Mouse (Mus musculus) lung, postnatal 0 days (tissue): ENCODE data around the gene Ifi211. TPM values are rescaled to one million over a fixed set of nuclear protein-coding genes. Genes with fewer than 3 reads are reported as not detected.
"Not testable (repeated sequence)": the region's sequence is repeated elsewhere in the genome, so short reads cannot be mapped to it uniquely, and the experiment has no call there.

Experiments
- ATAC-seq: fragments of 200-750 bp; cut with Nextera tagmentation; 2 replicates; pipeline ENCODE4 v1.8.0; 2017; ENCODE audit warnings: moderate library complexity
- DNase-seq: peaks from one replicate; pipeline ENCODE4 v3.0.0-alpha.2; 2016; ENCODE audit warnings: low spot score
- H3K27ac ChIP-seq: fragments of 300-500 bp; sonication (generic); 2 replicates; pipeline ENCODE4 v1.5.1; 2014; ENCODE audit warnings: antibody characterized with exemption, mild to moderate bottlenecking, low read length, mixed read lengths
- H3K27me3 ChIP-seq: fragments of 300-500 bp; sonication (generic); replicated peaks from 2 replicates; pipeline ENCODE4 v1.6.1; 2014; ENCODE audit warnings: low read length, mixed read lengths; ENCODE audit not compliant: insufficient read depth
- H3K36me3 ChIP-seq: fragments of 300-500 bp; sonication (generic); 2 replicates; pipeline ENCODE4 v1.6.1; 2014; ENCODE audit warnings: low read length, mixed read lengths; ENCODE audit not compliant: insufficient read depth
- H3K4me1 ChIP-seq: fragments of 300-500 bp; sonication (generic); 2 replicates; pipeline ENCODE4 v1.6.1; 2014; ENCODE audit warnings: antibody characterized with exemption, low read depth, low read length, mixed read lengths; ENCODE audit not compliant: insufficient read depth
- H3K4me2 ChIP-seq: fragments of 300-500 bp; sonication (generic); replicated peaks from 2 replicates; pipeline ENCODE4 v1.6.1; 2014; ENCODE audit warnings: low read depth, mild to moderate bottlenecking, low read length, moderate library complexity, mixed read lengths
- H3K4me3 ChIP-seq: fragments of 300-500 bp; sonication (generic); 2 replicates; pipeline ENCODE4 v1.5.1; 2014; ENCODE audit warnings: low read depth, low read length
- H3K9ac ChIP-seq: fragments of 300-500 bp; sonication (generic); replicated peaks from 2 replicates; pipeline ENCODE4 v1.6.1; 2014; ENCODE audit warnings: low read depth, mild to moderate bottlenecking
- H3K9me3 ChIP-seq: fragments of 300-500 bp; sonication (generic); 2 replicates; pipeline ENCODE4 v1.6.1; 2016; ENCODE audit warnings: low read length, mixed read lengths
- EP300 ChIP-seq: IDR thresholded peaks from 2 replicates; pipeline ENCODE4 v1.6.1; 2016; ENCODE audit warnings: antibody characterized with exemption, mild to moderate bottlenecking, control low read depth
- WGBS: fragments of 180-500 bp; shearing (Covaris S2); extraction: QIAGEN DNeasy Blood & Tissue Kit; methylation state at CpG from one replicate; pipeline ENCODE4 v1.1.7; 2014; 5-methylcytosine and 5-hydroxymethylcytosine counted together
- polyA plus RNA-seq: library from polyadenylated mRNA; unstranded; fragments of >200 nt; fragmentation: Nextera tagmentation; extraction: Ambion mirVana; gene quantifications from 2 replicates; pipeline ENCODE4 v1.2.1, GENCODE M21; 2015

Ifi211 gene
- polyA plus RNA-seq, 1 experiment from 2014 or later, result 1.4 TPM

DNA sequence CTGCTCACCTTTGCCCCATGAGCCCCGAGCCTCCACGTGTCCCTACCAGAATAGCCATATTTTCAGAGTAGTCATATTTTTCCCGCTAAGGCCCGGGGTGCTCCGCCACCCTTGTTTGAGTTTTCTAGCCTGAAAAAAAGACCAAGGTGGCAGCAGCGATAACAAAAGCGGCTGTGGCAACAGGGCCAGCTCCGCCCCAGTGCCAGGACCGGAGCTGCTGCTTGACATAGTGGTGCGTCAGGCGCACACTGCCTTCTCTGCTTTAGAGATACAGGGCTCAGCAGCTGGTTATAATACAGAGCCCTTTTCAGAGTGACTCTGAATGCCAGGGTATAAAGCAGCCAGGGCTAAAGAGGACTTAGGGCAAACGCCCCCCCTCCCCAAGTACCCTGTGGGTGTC is 46.3 kb downstream of the Ifi211 start:
- WGBS, result 74% methylated on average over 12 of the region's 12 CpGs

DNA sequence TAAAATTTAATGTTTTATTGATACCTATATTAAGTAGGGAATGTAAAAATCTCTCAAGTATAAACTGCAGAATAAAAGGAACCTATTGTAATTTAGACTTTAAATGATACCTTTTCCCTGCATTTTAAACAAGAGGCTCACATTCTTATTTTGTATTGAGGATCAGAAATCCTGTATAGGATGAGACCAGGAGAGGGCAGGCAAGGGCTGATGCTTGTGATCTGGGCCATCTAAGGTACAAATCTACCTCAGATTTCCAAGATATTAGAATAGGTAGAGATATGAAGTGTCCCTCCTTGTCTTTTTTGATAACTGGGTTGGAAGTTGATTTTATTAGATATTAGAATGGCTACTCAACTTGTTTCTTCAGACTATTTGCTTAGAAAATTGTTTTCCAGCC is 59.1 kb downstream of the Ifi211 start:
- H3K9ac ChIP-seq, DNase-seq, H3K4me3 ChIP-seq, H3K4me2 ChIP-seq, H3K27me3 ChIP-seq, H3K36me3 ChIP-seq, H3K4me1 ChIP-seq, H3K9me3 ChIP-seq, ATAC-seq, H3K27ac ChIP-seq: not testable (repeated sequence)

More for the DNA sequence above, 46.3 kb downstream of the Ifi211 start:
- Histone ChIP-seq H3K4me3 (no peak overlapping the region), H3K4me1 (no peaks in the 10 kb centered on the region), H3K9me3 (no peaks in the 10 kb centered on the region), H3K27me3 (no peaks in the 10 kb centered on the region), H3K36me3 (no peaks in the 10 kb centered on the region), H3K27ac (no peak overlapping the region), H3K9ac (no peak overlapping the region), H3K4me2 (no peak overlapping the region)
- ATAC-seq (no peak), DNase-seq (no peak)
- TF ChIP-seq EP300, result no peak

DNA sequence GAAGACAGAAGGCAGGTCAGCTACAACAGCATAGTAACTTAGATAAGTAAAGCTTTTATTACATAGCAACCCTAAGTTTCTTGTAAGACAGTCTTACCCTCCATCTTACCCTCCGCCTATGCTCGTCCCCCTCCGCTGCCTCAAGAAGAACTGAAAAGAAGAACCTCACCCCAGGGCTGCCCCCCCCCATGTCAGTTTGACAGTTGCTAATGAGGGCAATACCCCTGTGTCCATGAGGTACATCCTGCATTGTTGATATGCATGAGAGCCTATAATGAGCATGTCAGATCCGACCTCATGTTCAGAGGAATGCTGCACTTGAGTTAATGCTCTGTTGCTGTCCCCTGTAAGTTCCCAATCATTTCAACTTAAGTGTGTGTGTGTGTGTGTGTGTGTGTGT is 60.0 kb downstream of the Ifi211 start:
- ATAC-seq, H3K27me3 ChIP-seq, H3K4me2 ChIP-seq, H3K9ac ChIP-seq, DNase-seq, H3K36me3 ChIP-seq, H3K4me1 ChIP-seq, H3K27ac ChIP-seq, H3K9me3 ChIP-seq, H3K4me3 ChIP-seq: not testable (repeated sequence)
- WGBS, result 57% methylated on average over 4 of the region's 4 CpGs

Other genes with a start within 250 kb of the Ifi211 start
- 0.94 and 0.95 TPM in 2 replicates for gene Ifi208, start 239.4 kb downstream of the Ifi211 start, polyA plus RNA-seq
- gene Ifi207, start 171.3 kb downstream of the Ifi211 start, polyA plus RNA-seq, result 1.4 and 1.5 TPM in 2 replicates
- gene Ifi204, start 146.1 kb downstream of the Ifi211 start, polyA plus RNA-seq, result 1.5 and 1.9 TPM in 2 replicates
- gene Mndal, start 29.4 kb upstream of the Ifi211 start, polyA plus RNA-seq, result 5.4 and 8.3 TPM in 2 replicates
- gene Ifi203, start 29.6 kb upstream of the Ifi211 start, polyA plus RNA-seq, result 3.2 and 5.0 TPM in 2 replicates
- gene Ifi202b, start 69.7 kb upstream of the Ifi211 start, polyA plus RNA-seq, result 0.07 TPM in 1 of 2 replicates, not detected in the other
- 0.33 and 0.37 TPM in 2 replicates for gene Ifi205, start 118.8 kb upstream of the Ifi211 start, polyA plus RNA-seq
- gene Olfr433, start 127.7 kb upstream of the Ifi211 start, polyA plus RNA-seq, result not detected in 2 replicates
- gene Olfr432, start 136.2 kb upstream of the Ifi211 start, polyA plus RNA-seq, result not detected in 2 replicates
- gene Olfr430, start 153.6 kb upstream of the Ifi211 start, polyA plus RNA-seq, result not detected in 2 replicates
- gene Olfr429, start 171.3 kb upstream of the Ifi211 start, polyA plus RNA-seq, result not detected in 2 replicates
- gene Olfr427, start 183.8 kb upstream of the Ifi211 start, polyA plus RNA-seq, result not detected in 2 replicates
- not detected in 2 replicates for gene Olfr231, start 208.1 kb upstream of the Ifi211 start, polyA plus RNA-seq
- not detected in 2 replicates for gene Olfr424, start 218.5 kb upstream of the Ifi211 start, polyA plus RNA-seq
- not detected in 2 replicates for gene Olfr420, start 242.6 kb upstream of the Ifi211 start, polyA plus RNA-seq